Mouse (Mus musculus): Measurements from ENCODE around the gene Prss57.
A peak's percentile ranks its signal among the peaks of the same experiment; 100 is the strongest.

Gene Prss57

DNA sequence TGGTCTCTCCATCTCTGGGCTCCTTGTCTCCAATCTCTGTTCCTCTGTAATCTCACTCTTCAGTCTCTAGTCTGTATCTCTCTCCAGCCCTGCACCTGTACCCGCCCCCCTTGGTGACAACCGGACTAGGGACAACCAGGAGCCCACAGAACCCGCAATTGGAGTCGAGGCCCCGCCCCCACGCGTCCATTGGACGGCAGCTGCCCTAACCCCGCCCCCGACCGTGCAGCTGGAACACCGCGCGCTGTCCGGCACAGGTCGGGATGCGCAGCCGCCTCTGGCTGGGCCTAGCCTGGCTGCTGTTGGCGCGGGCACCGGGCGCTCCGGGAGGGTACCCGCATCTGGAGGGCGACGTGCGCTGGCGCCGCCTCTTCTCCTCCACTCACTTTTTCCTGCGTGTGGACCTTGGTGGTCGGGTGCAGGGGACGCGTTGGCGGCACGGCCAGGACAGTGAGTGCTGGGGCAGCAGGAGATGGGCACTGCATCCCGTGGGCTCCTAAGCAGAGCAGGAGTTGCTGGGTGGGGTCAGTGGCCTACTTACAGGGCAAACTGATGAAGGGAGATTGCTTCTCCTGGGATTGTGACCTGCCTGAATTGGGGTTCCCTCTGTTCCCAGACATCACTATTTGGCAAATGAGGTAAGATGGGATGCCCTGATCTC is 35.8 kb downstream of the Prss57 start, which contains the start of gene Fgf22:
Gene Fgf22, plus strand, starts transcription at position 221 of the 661 bp plus-strand sequence.
- peak; percentile 91 to 92 for DNase-seq

DNA sequence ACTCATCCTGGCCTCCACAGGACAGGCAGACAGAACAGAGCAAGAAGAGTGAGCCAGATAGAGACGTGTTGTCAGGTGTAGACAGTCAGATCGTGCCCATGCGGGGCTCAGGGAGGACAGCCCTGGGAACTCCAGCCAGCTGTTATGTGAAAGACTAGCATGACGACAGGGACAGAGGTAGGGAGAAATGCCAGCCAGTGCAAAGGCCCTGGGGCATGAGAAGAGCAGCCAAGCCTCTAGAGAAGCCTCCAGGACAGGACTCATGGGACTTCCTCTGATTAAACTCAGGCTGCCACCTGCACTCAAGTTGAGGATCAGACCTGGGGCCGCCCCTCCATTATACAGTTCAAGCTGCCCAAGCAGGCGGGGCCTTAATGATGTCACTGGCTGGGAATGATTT is 42.3 kb downstream of the Prss57 start:
- peak in 1 of 2 experiments; percentile 26 for DNase-seq

DNA sequence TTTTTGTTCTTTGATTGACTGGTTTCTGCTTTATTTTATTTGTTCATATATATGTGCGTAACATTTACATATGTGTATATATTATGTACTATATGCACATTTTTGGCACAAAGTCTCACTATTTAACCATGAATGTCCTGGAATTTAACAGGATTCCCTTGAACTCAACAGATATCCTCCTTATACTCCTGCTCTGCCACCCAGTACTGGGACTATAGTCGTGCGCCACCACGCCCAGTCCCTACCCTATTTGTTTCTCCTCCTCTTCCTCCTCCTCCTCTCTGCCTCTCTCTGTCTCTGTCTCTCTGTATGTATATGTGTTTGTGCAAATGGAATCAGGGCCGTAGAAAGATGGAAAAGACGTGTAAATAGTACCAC is 44.0 kb downstream of the Prss57 start:
- DNase-seq, result peak in 1 of 2 experiments; percentile 38

DNA sequence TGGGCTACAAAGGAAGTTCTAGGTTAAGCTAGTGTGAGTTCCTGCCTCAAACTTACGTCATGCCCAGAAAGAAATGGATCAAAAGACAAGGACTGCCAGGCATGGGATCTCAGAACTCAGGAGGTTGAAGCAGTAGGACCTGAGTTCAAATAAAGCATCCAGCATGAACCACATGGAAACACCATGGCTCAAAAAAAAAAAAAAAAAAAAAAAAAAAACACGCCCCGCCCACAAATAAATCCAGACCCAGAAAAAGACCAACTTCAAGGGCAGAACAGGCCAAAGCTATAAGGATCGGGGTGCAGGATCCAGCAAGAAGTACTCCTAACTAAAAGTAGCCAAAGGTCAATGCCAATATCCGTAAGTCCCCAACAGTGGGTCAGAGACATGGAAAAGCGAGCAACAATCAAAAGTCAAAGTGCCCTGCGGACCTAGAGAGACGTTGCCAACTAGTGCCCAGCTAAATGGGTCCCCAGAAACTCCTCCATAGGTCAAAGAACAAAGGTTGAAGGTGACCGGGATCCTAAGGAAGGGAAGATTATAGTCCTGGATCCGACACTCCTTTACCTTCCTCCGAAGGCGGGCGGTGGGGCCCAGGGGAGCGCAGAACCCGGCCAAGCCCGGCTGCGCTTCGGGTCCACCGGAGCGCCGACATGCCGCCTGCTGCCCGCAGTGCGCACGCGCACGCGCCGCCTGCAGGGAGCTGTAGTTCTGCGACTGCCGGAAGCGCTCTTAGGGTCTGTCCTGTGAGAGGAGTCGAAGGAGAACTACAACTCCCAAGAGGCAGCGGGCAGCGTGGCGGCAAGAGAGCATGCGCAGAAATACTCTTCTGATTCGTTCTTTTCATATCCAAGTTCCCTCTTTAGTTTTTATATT is 44.6 kb downstream of the Prss57 start, which contains the start of gene Polrmt:
Gene Polrmt, minus strand, starts transcription at position 684 of the 876 bp plus-strand sequence.
- peak; percentile 97 to 99 for DNase-seq

DNA sequence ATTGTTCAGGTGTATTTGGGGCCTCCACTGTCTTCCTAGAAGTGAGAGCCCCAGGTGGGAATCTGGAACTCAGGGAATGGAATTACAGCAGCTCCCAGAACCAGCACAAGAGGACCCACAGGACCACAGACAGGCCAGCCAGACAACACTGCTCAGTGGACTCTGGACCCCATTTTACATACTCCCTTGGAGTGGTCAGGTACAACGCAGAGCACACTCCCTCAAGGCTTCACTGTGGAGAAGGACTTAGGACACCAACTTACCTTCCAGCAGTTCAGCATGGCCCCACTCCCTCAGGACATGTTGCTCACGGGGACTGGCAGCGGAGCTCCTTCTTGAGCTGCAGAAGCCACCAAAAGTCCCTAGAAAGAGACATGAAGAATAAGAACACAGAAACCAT is 45.4 kb downstream of the Prss57 start:
- DNase-seq, result peak in 1 of 2 experiments; percentile 58

DNA sequence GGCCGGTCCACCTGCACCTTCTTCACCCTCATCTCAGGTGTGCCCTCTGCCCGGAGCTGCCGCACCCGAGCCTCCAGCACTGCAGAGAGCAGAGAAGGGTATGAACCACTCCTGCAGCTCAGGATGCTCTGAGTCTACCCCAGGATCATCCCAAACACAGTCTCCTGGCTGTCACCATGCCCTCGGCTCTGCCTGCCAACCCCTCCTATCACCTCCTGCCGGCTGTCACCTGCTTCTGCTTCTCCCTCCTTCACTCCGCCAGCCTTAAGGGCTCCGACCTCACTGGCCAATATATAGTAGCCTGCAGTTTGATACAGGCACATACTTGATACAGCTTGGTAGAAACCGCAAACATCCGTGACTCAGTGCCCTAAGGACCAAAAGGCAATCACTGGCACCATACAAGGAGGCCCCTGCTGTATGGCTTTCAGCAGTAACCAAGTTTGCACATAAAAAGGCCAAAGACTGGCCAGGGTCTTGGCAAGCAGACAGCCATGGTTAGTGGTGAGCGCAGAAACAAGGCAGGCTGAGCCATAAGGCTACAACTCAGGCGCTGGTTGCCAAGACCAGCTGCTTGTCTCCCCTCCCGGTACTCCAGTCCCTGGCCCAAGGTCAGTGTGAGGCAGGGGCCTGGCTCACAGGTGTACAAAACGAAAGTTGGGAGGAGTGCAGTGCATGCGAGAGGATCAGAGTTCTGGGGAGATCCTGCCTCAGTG is 47.0 kb downstream of the Prss57 start:
- no peak for DNase-seq

DNA sequence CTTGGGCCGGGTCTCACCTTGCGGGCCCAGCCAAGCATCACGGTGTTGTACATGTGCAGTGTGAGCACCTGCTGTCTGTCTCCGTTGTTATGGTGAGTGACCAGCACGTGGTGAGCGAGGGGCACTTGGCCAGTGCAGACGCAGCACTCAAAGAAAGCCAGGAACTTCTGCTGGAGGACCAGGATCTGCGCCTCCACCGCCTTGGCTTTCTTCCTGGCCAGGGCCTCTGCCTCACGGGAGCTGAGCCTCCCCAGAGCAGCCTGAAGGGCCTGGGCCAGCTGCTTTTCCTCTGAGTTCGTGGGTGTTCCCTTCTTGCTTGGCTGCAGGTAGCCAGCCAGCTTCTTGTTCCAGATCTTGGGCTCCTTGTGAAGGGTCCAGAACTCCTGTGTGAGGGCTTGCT is 47.6 kb downstream of the Prss57 start:
- DNase-seq, result peak in 1 of 2 experiments; percentile 32

DNA sequence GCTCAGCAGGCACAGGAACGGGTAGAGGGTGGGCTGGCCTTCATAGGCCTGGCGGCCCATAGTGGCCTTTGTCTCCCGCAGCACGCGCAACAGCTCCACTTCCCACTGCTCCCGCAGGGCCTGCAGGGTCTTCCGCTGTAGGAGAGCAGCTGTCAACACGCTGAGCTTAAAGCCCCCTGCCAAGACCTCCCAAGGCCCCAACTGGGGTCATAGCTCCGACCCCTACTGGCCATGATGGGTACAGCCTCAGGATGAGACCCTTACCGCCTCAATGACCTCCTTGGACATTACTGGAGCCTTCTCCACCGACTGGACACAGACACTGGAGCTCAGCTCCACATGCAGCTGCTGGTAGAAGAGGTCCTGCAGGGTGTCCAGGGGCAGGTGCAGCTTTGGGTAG is 49.9 kb downstream of the Prss57 start:
- DNase-seq, result peak in 1 of 2 experiments; percentile 32

DNA sequence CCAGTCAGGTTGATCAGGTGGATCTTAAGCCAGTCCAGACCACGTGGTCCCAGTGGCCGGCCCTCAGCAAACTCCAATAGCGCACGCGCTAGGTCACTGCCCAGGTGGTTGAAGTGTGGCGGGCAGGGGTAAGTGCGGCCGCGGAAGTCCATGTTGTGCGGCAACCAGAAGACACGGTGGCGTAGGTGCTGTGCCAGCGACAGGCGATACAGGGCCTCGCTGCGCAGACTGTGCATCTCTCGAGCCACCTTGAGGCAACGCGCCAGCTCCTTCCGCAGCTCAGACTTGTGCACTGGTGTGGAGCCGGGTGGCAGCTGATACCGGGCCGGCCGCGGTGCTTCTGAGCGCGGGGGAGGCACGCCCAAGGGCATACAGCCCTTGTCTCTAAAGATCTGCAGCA is 51.5 kb downstream of the Prss57 start:
- DNase-seq, result no peak

DNA sequence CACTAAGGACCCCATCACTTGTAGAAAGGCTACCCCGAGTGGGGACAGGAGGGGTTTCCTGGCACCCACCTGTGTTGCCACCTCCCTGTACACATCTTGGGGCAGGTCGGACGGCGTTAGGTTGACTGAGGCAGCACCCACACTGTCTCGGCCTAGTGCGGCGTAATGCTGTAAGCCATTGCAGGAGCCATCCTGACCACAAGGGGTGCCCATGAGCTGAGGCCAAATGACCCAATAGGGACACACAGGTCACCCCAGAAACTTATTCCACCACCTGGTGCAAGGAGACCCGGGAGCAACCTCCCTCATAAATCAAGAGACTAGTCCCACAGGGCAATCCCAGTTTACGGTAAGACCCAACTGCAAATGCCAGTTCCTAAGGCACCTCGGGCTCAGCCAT is 52.5 kb downstream of the Prss57 start:
- DNase-seq, result peak; percentile 41 to 63

DNA sequence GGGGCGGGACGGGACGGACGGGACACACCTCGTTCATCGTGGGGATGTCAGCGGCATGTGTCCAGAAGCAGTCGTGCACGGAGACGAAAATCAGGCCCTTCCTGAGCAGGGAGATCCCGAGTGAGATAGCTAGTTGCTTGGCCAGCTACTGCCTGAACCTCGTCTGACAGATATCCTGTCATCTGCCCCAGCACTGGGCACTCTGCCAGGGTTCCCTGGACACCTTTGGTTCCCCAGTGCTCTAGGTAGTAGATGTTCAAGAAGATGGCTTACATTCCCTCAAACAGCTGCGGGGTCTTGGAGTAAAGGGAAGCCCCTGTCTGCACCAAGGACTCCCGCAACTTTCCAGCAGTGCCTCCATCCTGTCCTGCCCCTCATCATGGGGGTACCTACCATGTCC is 54.1 kb downstream of the Prss57 start:
- peak in 1 of 2 experiments; percentile 46 for DNase-seq

DNA sequence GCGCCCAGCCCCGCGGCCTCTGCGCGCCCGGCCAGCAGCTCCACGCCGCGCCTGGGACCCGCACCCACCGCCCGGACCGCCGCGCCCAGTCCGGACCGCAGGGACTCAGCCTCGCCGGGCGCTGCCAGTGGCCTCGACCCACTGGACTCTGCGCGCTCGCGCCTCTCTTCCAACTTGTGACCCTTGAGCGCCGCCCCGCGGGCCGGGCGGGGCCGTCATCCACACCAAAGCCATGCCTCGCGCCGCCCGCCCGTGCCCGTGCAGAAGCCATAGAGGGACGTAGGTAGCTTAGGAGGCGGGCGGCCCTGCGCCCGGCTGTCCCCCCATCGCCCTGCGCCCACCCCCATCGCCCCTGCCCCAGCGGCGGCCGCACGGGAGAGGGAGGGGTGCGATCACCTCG is 55.4 kb downstream of the Prss57 start:
- DNase-seq, result no peak

DNA sequence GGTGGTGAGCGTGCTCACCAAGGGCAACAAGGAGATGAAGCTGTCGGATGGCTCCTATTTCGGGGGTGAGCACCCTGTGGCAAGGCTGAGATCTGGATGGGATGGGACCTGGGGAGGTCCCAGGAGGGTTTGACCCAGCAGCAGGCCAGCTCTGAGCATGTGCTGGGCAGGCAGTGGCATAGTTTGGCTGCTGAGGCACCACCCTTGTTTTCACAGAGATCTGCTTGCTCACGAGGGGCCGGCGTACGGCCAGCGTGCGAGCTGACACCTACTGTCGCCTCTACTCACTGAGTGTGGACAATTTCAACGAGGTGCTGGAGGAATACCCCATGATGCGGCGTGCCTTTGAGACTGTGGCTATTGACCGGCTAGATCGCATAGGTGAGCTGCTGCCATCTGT is 56.9 kb downstream of the Prss57 start:
- DNase-seq, result no peak

DNA sequence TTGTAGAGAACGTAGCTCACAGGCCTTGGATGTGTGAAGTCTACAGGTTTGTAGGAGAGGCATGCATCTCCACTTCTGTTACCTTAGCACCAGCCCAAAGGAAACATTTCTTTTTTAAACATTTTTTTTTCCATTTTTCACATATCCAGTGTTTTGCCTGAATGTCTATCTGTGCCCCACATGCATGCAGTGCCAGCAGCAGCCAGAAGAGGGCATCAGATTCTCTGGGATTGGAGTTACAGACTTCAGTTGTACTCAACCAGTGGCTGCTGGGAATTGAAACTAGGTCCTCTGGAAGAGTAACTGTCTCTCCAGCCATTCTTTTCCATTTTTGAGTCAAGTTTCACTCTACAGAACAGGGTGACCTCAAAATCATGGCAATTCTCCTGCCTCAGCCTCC is 58.3 kb downstream of the Prss57 start:
- DNase-seq, result peak in 1 of 2 experiments; percentile 60

Data from kidney, postnatal 25 days (tissue).